Mouse (Mus musculus) cortical plate, adult 2 months (tissue): ENCODE results near the gene Col27a1. TPM values are rescaled to one million over a fixed set of nuclear protein-coding genes. Genes with fewer than 3 reads are reported as not detected.

Experiments
- H3K27ac ChIP-seq: fragments of 200-500 bp; 2 replicates; pipeline ENCODE4 v1.5.1; 2012; ENCODE audit warnings: low read length, control low read depth, inconsistent platforms; ENCODE audit not compliant: insufficient read depth
- H3K4me1 ChIP-seq: fragments of 200-500 bp; 2 replicates; pipeline ENCODE4 v1.6.1; 2011; ENCODE audit warnings: low read length; ENCODE audit not compliant: control insufficient read depth, insufficient read depth
- H3K4me3 ChIP-seq: fragments of 200-500 bp; 2 replicates; pipeline ENCODE4 v1.5.1; 2011; ENCODE audit warnings: mild to moderate bottlenecking, low read length, control low read depth; ENCODE audit not compliant: insufficient read depth
- CTCF ChIP-seq: fragments of 200-500 bp; IDR thresholded peaks from 2 replicates; pipeline ENCODE4 v1.5.1; 2011; ENCODE audit warnings: mild to moderate bottlenecking, control low read depth, low read length; ENCODE audit not compliant: insufficient read depth; ENCODE audit errors: extremely low read depth
- POLR2A ChIP-seq: fragments of 200-500 bp; IDR thresholded peaks from 2 replicates; pipeline ENCODE4 v1.6.1; 2011; ENCODE audit warnings: mild to moderate bottlenecking, low read length, control low read depth; ENCODE audit not compliant: insufficient read depth; ENCODE audit errors: extremely low read depth
- polyA plus RNA-seq: library from polyadenylated mRNA; depleted of rRNA; stranded (reverse); fragments of >200 nt; gene quantifications from 2 replicates; pipeline ENCODE4 v1.2.3, GENCODE M21; 2012

Col27a1 gene
- polyA plus RNA-seq, 1 experiment = 3.5 TPM

DNA sequence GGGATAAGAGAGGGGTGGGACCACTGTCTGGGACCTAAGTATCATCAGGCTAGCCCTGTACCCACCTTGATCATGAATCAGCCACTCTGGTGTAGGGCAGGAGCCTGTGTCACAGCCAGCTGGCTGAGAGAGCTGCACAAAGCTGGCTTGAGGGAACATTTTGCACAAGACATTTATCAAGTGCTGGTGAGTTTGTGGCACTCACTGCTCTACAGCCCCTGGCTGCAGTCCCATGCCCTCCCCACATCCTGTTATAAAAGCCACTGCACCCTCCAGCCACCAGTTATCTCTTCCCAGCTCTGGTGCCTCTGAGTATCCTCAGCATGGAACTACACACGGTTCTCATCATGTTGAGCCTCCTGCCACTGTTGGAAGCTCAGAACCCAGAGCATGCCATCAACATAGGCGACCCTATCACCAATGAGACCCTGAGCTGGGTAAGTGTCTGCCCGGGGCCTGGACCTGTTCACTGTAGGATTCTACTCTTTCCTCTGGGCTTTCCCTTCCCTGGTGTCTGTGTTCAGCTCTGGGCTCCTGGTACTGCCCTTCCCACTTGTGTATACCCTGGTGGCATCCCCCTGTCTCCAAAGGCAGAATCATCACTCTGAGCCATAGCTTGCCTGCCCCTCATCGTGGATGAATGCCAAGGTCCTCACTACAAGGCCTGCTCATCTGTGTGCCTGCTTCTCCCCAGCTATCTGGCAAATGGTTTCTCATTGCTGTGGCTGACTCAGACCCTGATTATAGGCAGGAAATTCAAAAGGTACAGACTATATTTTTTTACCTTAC, 142.3 kb downstream of the Col27a1 start, which contains the start of gene Orm3:
Orm3 (plus strand) TSS at position 286 of the 789 bp plus-strand sequence.
- Histone ChIP-seq H3K27ac (no peak within 1 kb of the TSS), H3K4me1 (no peaks in the 10 kb centered on the region), H3K4me3 (no peak within 1 kb of the TSS)
- TF ChIP-seq CTCF = no peak
- TF ChIP-seq POLR2A = no peak

DNA sequence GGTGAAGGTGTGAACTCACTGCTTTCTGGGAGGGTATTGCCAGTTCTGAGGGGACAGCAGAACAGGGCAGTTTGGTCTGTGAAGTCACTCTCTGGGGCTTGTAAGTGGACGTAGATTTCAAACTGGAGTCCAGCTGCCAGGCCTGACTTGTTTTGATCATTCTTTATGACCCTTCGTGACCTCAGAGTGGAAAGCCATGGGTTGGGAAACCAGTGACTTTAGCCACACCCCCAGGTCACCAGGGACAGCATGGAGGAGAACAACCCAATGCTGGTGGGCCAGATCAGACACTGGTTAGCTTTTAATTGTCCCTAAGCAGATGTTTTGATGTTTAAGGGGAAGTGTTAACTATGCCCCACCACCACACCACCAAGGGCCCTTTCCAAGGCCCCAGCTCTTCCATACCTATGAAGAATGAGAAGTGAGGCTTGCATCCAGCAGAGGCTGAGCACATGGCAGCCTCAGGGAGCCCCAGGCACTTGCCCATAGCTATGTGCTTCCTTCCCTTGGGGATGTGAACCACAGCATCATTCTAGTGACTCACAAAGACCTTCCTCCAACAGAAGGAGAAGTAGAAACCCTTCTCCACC, 143.3 kb downstream of the Col27a1 start:
- Histone ChIP-seq H3K4me3 (no peak overlapping the region), H3K4me1 (no peaks in the 10 kb centered on the region), H3K27ac (no peak overlapping the region)
- TF ChIP-seq CTCF (no peak), POLR2A (no peak)

DNA sequence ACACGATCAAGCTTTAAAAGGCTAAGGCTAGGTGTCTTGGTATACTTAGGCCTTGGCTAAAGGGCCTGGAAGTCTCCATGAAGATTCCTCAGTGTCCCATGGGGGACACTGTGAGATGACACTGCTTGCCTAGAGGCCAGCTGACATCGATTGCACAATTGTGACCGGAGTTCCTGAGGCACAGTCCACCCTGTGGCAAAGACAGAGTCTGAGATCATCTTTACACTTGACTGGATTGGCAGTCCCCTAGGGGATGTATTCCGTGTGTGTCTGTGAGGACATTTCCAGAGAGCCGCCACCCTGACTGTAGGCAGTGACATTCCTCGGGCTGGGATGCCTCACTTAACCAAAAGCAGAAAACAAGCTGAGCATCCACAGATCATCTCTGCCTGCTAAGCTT, 146.1 kb downstream of the Col27a1 start:
- TF ChIP-seq POLR2A = no peak
- TF ChIP-seq CTCF = no peak
- H3K4me1 ChIP-seq = no peaks in the 10 kb centered on the region
- no peak overlapping the region for H3K27ac ChIP-seq
- H3K4me3 ChIP-seq = no peak overlapping the region

DNA sequence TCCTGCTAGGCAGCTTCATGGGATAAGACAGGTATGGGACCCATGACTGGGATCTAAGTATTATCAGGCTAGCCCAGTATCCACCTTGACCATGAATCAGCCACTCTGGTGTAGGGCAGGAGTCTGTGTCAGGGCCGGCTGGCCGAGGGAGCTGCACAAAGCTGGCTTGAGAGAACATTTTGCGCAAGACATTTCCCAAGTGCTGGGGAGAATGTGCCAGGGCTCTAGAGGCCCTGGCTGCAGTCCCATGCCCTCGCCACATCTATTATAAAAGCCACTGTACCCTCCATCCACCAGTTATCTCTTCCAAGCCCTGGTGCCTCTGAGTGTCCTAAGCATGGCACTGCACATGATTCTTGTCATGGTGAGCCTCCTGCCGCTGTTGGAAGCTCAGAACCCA, 148.3 kb downstream of the Col27a1 start, which contains the start of gene Orm2:
Orm2 (plus strand) TSS at position 300 of the 400 bp plus-strand sequence.
- H3K4me1 ChIP-seq = no peaks in the 10 kb centered on the region
- H3K4me3 ChIP-seq = no peak within 1 kb of the TSS
- no peak within 1 kb of the TSS for H3K27ac ChIP-seq
- TF ChIP-seq POLR2A (no peak), CTCF (no peak)

- no peak overlapping the region for H3K4me3 ChIP-seq
- H3K4me1 ChIP-seq = no peaks in the 10 kb centered on the region
- H3K27ac ChIP-seq = no peak overlapping the region
- TF ChIP-seq POLR2A (no peak), CTCF (peak; percentile 98)
These were observed 154.8 kb downstream of the Col27a1 start for GRCm38 (mm10) chr4:63368577-63368976.

- Histone ChIP-seq H3K27ac (no peak overlapping the region), H3K4me1 (no peaks in the 10 kb centered on the region), H3K4me3 (no peak overlapping the region)
- TF ChIP-seq POLR2A = no peak
- no peak for TF ChIP-seq CTCF
These were observed 157.1 kb downstream of the Col27a1 start for GRCm38 (mm10) chr4:63370897-63371296.

DNA sequence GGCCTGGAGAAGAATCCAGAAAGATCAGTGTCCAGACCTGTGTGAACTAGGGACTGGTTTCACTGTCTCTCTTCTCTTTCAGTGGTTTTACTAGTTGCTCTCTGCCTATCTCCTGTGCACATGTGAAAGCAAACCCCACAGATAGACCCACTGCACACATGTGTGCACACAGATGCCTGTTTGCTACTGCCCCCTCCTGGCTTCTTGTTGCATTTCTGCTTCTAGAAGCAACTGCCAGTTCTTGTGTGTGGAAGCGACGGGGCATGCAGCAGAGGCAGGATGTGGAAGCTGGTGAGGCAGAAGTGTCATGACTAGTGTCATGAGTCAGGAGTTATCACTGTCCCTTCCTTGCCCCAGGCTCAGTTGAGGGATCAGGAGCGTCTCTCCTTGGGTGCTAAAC, 158.1 kb downstream of the Col27a1 start:
- no peaks in the 10 kb centered on the region for H3K4me1 ChIP-seq
- TF ChIP-seq CTCF = peak; percentile 53
- TF ChIP-seq POLR2A = no peak
- H3K4me3 ChIP-seq = no peak overlapping the region
- no peak overlapping the region for H3K27ac ChIP-seq

- Histone ChIP-seq H3K4me3 (no peak overlapping the region), H3K4me1 (no peaks in the 10 kb centered on the region), H3K27ac (no peak overlapping the region)
- TF ChIP-seq POLR2A = no peak
- TF ChIP-seq CTCF = no peak
These were observed 159.6 kb downstream of the Col27a1 start for GRCm38 (mm10) chr4:63373404-63373803.

DNA sequence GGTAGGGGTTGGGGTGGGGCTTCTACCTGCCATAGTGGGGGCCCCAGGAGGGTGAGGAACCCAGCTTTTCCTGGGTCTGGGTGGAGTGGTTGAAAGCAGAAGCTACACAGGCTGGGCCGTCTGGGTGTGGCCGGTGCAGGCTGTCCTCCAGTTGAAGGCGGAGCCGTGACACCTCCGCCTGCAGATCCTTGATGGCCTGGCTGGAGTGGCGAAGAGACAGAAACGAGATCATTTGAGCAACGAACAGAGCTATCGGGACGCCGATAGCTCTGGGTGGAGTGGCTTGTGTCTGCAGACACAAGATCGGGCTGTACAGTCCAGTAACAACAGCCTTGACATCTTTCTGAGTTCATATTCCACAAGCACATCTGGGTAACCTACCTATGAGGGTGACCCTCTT, 160.5 kb downstream of the Col27a1 start:
- no peak for TF ChIP-seq POLR2A
- no peak for TF ChIP-seq CTCF
- no peak overlapping the region for H3K27ac ChIP-seq

DNA sequence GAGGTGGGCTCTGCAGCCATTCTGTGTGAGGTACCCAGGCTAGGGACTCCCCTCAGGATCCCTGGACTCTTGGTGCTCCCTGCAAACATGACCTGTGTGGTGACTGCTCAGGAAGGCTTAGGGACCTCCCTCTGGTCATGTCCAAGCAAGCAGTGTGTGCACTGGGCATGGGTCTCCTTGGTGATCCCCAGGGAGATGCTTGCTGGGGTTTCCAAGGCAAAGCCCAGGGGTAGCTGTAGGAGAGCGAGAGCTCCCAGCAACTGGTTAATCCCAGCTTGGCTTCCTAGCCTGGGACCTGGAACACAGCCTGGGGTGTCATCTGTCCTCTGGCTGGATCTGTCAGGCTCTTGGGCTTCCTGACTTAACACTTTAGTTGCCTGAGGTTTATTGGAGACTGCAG, 161.6 kb downstream of the Col27a1 start:
- no peaks in the 10 kb centered on the region for H3K4me1 ChIP-seq
- no peak overlapping the region for H3K4me3 ChIP-seq
- H3K27ac ChIP-seq = no peak overlapping the region
- TF ChIP-seq POLR2A = no peak
- TF ChIP-seq CTCF = no peak

More for the DNA sequence above, 160.5 kb downstream of the Col27a1 start:
- no peak overlapping the region for H3K4me3 ChIP-seq
- H3K4me1 ChIP-seq = no peaks in the 10 kb centered on the region
